Mouse (Mus musculus): ENCODE results near the gene Siglec1.

DNA sequence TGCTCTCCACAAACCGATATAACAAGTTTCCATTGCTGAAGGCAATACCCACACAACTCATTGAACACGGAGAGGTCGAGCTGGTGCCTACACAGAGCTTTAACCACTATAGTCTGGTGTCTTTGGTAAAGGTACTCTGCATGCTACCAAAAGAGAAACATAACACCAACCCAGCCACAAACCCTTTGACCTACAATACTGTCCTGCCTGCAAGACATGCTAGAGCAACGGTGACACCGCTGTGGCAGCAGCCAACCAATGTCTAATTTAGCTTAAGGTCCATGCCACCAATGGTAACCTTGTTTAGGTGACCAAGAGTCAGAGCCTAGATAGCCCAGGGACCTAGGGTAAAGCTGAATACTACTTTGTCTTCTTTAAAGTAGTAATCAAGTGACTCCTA is 7.0 kb upstream of the Siglec1 start:
- TF ChIP-seq POLR2A (IDR thresholded peaks at IDR 0.05; ENCODE audit: control insufficient read depth, low read depth, low read length) = no peak
- no peak for TF ChIP-seq CTCF (IDR thresholded peaks at IDR 0.05; ENCODE audit: control insufficient read depth, insufficient read depth, insufficient replicate concordance, low read depth, low read length)

All from testis, adult 2 months (tissue).